Mouse (Mus musculus): ENCODE results near the gene Mprip. TPM values are rescaled to one million over a fixed set of nuclear protein-coding genes. Genes with fewer than 3 reads are reported as not detected.
"Not testable (repeated sequence)": the region's sequence is repeated elsewhere in the genome, so short reads cannot be mapped to it uniquely, and the experiment has no call there.

Mprip gene
- polyA plus RNA-seq (2014; fragmentation: Nextera tagmentation; extraction: Ambion mirVana): 75.0 and 80.4 TPM in 2 replicates

DNA sequence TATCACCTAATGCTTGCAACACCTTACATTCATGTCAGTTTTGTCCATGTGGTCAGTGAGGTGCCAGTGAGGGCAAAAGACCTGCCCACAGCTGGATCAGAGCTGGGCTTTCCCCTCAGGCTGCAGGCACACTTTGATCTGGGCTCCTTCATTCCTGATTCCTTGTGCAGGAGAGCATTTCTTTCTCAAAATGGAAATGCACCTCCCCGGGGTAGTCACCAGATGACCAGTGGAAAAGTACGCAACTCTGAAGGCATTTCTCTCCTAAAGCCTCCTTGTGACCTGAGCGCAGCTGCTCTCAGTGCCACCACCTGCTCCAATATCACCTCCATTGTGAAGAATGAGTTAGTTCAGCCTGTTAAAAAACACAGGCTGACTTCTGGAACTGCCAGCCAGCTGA is at the start of gene Mprip:
TSS of gene Mprip (plus strand) at position 301 of the 400 bp plus-strand sequence.
- Histone ChIP-seq H3K36me3 (ENCODE audit: control insufficient read depth, insufficient read depth, low read length) (no peaks in the 10 kb centered on the region), H3K4me2 (ENCODE audit: low read depth, low read length) (peak within 1 kb of the TSS; percentile 92), H3K27me3 (replicated peaks; ENCODE audit: control insufficient read depth, insufficient read depth, low read length) (no peaks in the 10 kb centered on the region), H3K4me3 (ENCODE audit: low read depth, low read length) (peak within 1 kb of the TSS; percentile 73), H3K27ac (replicated peaks; ENCODE audit: low read depth, low read length) (peak within 1 kb of the TSS; percentile 11; the same call in 1 of the 2 replicates), H3K9ac (ENCODE audit: low read depth, low read length) (peak within 1 kb of the TSS; percentile 83), H3K4me1 (ENCODE audit: control insufficient read depth, insufficient read depth, low read length) (peaks cover 27% of the 10 kb centered on the region), H3K9me3 (ENCODE audit: control insufficient read depth, low read length) (no peaks in the 10 kb centered on the region)
- WGBS: 45% methylated on average over 3 of the region's 3 CpGs
- no peak for DNase-seq (ENCODE audit: low spot score)
- no peak for ATAC-seq (ENCODE audit: low read depth)

DNA sequence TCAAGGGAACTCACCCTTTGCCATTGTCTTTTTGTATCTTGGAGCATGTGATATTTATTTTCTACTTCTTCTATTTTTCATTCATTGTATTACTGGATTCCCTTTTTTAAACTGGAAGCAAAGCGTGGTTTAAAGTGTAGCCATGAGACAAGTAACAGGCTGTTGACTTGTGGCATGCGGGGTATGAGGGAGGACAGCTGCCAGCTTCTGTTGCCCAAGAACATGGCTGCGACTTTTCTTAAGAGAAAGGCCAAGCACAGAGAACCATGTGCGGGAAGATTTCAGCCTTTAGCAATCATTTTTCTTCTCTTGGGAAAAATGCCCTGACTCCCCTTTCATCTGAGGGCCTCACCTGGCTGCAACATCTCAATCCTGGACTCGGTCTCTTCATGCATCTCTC is 49.5 kb upstream of the Mprip start:
- ATAC-seq (ENCODE audit: low read depth) (no peak), DNase-seq (ENCODE audit: low spot score) (no peak)
- Histone ChIP-seq H3K9me3 (ENCODE audit: control insufficient read depth, low read length) (no peaks in the 10 kb centered on the region), H3K4me2 (ENCODE audit: low read depth, low read length) (no peak overlapping the region), H3K4me1 (ENCODE audit: control insufficient read depth, insufficient read depth, low read length) (no peaks in the 10 kb centered on the region), H3K36me3 (ENCODE audit: control insufficient read depth, insufficient read depth, low read length) (no peaks in the 10 kb centered on the region), H3K9ac (ENCODE audit: low read depth, low read length) (no peak overlapping the region), H3K27ac (replicated peaks; ENCODE audit: low read depth, low read length) (no peak overlapping the region), H3K4me3 (ENCODE audit: low read depth, low read length) (no peak overlapping the region), H3K27me3 (replicated peaks; ENCODE audit: control insufficient read depth, insufficient read depth, low read length) (no peaks in the 10 kb centered on the region)
- 81% methylated on average over 5 of the region's 5 CpGs for WGBS

- no peak for DNase-seq (ENCODE audit: low spot score)
Observed at GRCm38 (mm10) chr11:59614120-59614519, 47.0 kb upstream of the Mprip start.

DNA sequence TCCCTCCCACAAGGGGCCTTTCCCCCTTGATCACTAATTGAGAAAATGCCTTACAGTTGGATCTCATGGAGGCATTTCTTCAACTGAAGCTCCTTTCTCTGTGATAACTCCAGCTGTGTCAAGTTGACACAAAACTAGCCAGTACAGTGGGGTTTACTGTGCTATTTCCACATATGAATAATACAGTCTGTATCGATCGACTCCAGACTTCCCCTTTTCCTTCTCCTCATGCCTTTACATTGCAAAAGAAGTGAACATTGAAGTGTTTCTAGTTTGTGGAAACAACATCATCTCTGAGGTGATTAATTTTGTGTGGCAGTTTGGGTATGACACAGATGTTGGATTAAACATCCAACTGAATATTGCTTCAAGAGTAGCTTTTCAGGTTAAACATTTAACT is 44.1 kb upstream of the Mprip start:
- ATAC-seq (ENCODE audit: low read depth); H3K9me3 ChIP-seq (ENCODE audit: control insufficient read depth, low read length); H3K36me3 ChIP-seq (ENCODE audit: control insufficient read depth, insufficient read depth, low read length); H3K9ac ChIP-seq (ENCODE audit: low read depth, low read length); H3K27ac ChIP-seq (replicated peaks; ENCODE audit: low read depth, low read length); H3K4me1 ChIP-seq (ENCODE audit: control insufficient read depth, insufficient read depth, low read length); H3K4me3 ChIP-seq (ENCODE audit: low read depth, low read length); H3K27me3 ChIP-seq (replicated peaks; ENCODE audit: control insufficient read depth, insufficient read depth, low read length); H3K4me2 ChIP-seq (ENCODE audit: low read depth, low read length); DNase-seq (ENCODE audit: low spot score): not testable (repeated sequence)
- WGBS: 90% methylated on average over 2 of the region's 2 CpGs

More at GRCm38 (mm10) chr11:59614120-59614519, 47.0 kb upstream of the Mprip start:
- Histone ChIP-seq H3K9ac (ENCODE audit: low read depth, low read length) (no peak overlapping the region), H3K4me3 (ENCODE audit: low read depth, low read length) (no peak overlapping the region), H3K27ac (replicated peaks; ENCODE audit: low read depth, low read length) (no peak overlapping the region), H3K4me2 (ENCODE audit: low read depth, low read length) (no peak overlapping the region), H3K27me3 (replicated peaks; ENCODE audit: control insufficient read depth, insufficient read depth, low read length) (no peaks in the 10 kb centered on the region), H3K36me3 (ENCODE audit: control insufficient read depth, insufficient read depth, low read length) (no peaks in the 10 kb centered on the region), H3K9me3 (ENCODE audit: control insufficient read depth, low read length) (no peaks in the 10 kb centered on the region), H3K4me1 (ENCODE audit: control insufficient read depth, insufficient read depth, low read length) (no peaks in the 10 kb centered on the region)
- no peak for ATAC-seq (ENCODE audit: low read depth)
- WGBS: 50% methylated on average over 4 of the region's 4 CpGs

DNA sequence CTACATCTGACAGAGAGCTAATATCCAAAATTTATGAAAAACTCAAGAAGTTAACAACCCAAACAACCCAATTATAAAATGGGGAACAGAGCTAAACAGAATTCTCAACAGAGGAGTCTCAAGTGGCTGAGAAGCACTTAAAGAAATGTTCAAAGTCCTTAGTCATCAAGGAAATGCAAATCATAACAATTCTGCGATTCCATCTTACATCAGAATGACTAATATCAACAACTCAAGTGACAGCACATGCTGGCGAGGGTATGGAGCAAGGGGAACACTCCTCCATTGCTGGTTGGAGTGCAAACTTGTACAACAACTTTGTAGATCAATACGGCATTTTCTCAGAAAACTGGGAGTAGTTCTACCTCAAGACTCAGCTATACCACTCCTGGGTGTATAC is 38.9 kb upstream of the Mprip start:
- Histone ChIP-seq H3K9me3 (ENCODE audit: control insufficient read depth, low read length) (no peaks in the 10 kb centered on the region), H3K36me3 (ENCODE audit: control insufficient read depth, insufficient read depth, low read length) (no peaks in the 10 kb centered on the region), H3K27ac (replicated peaks; ENCODE audit: low read depth, low read length) (no peak overlapping the region), H3K27me3 (replicated peaks; ENCODE audit: control insufficient read depth, insufficient read depth, low read length) (no peaks in the 10 kb centered on the region), H3K9ac (ENCODE audit: low read depth, low read length) (no peak overlapping the region), H3K4me2 (ENCODE audit: low read depth, low read length) (no peak overlapping the region), H3K4me1 (ENCODE audit: control insufficient read depth, insufficient read depth, low read length) (no peaks in the 10 kb centered on the region), H3K4me3 (ENCODE audit: low read depth, low read length) (no peak overlapping the region)
- DNase-seq (ENCODE audit: low spot score): no peak
- no peak for ATAC-seq (ENCODE audit: low read depth)
- 66% methylated on average over 3 of the region's 3 CpGs for WGBS

DNA sequence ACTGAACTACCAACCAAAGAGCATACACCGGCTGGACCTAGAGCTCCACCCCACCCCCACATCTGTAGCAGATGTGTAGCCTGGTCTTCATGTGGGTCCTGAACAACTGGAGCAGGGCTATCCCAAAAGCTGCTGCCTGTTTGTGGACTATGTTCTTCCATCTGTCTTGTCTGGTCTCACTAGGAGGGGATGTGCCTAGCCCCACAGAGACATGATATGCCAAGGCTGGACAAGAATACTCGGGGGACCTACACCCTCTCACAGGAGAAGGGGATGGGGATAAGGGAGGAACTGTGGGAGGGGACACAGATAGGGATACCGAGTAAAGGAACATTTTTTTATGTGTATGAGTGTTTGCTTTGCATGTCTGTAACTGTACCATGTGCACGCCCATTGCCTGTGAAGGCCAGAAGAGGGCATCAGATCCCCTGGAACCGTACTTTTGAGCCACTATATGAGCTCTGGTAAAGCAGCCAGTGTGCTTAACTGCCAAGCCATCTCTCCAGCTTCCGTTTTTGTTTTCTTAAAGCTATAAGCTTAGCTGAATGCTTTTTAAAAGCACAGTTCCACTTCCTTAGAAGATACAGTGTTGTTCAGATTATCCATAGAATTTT is 37.0 kb upstream of the Mprip start:
- DNase-seq (ENCODE audit: low spot score): peak; percentile 80
- no peak overlapping the region for H3K9ac ChIP-seq (ENCODE audit: low read depth, low read length)
- H3K36me3 ChIP-seq (ENCODE audit: control insufficient read depth, insufficient read depth, low read length): no peaks in the 10 kb centered on the region
- no peaks in the 10 kb centered on the region for H3K9me3 ChIP-seq (ENCODE audit: control insufficient read depth, low read length)
- ATAC-seq (ENCODE audit: low read depth): peak; percentile 75; the same call in 1 of the 2 replicates
- H3K27ac ChIP-seq (replicated peaks; ENCODE audit: low read depth, low read length): no peak overlapping the region
- no peak overlapping the region for H3K4me2 ChIP-seq (ENCODE audit: low read depth, low read length)
- H3K4me1 ChIP-seq (ENCODE audit: control insufficient read depth, insufficient read depth, low read length): no peaks in the 10 kb centered on the region
- 30% methylated on average over 6 of the region's 6 CpGs for WGBS
- no peaks in the 10 kb centered on the region for H3K27me3 ChIP-seq (replicated peaks; ENCODE audit: control insufficient read depth, insufficient read depth, low read length)
- no peak overlapping the region for H3K4me3 ChIP-seq (ENCODE audit: low read depth, low read length)

DNA sequence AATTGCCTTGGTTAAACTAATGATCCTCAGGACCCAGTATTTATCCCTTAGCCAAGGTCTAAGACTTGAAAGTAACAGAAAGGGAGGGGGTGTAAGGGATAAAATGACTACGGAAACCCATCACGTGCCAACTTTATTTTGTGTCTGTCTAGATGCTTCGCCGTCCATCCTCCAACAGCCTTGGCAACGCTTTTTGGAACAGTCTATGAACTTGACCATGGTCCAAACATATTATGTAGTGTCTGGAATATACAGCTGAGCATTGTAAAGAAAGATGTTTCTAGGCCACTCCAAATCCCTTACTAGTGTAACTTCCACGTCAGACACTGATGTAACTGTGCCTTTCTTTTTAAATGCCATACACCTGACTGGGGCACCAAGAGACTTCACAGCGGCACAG is 34.9 kb upstream of the Mprip start:
- Histone ChIP-seq H3K9me3 (ENCODE audit: control insufficient read depth, low read length) (no peaks in the 10 kb centered on the region), H3K9ac (ENCODE audit: low read depth, low read length) (no peak overlapping the region), H3K36me3 (ENCODE audit: control insufficient read depth, insufficient read depth, low read length) (no peaks in the 10 kb centered on the region), H3K4me3 (ENCODE audit: low read depth, low read length) (no peak overlapping the region), H3K4me2 (ENCODE audit: low read depth, low read length) (no peak overlapping the region), H3K4me1 (ENCODE audit: control insufficient read depth, insufficient read depth, low read length) (no peaks in the 10 kb centered on the region), H3K27ac (replicated peaks; ENCODE audit: low read depth, low read length) (no peak overlapping the region), H3K27me3 (replicated peaks; ENCODE audit: control insufficient read depth, insufficient read depth, low read length) (no peaks in the 10 kb centered on the region)
- DNase-seq (ENCODE audit: low spot score): no peak
- no peak for ATAC-seq (ENCODE audit: low read depth)
- WGBS: 86% methylated on average over 7 of the region's 7 CpGs

GRCm38 (mm10) chr11:59628177-59628576 is 32.9 kb upstream of the Mprip start:
- Histone ChIP-seq H3K9me3 (ENCODE audit: control insufficient read depth, low read length) (no peaks in the 10 kb centered on the region), H3K27ac (replicated peaks; ENCODE audit: low read depth, low read length) (no peak overlapping the region), H3K27me3 (replicated peaks; ENCODE audit: control insufficient read depth, insufficient read depth, low read length) (no peaks in the 10 kb centered on the region), H3K4me2 (ENCODE audit: low read depth, low read length) (no peak overlapping the region), H3K4me1 (ENCODE audit: control insufficient read depth, insufficient read depth, low read length) (no peaks in the 10 kb centered on the region), H3K4me3 (ENCODE audit: low read depth, low read length) (no peak overlapping the region), H3K36me3 (ENCODE audit: control insufficient read depth, insufficient read depth, low read length) (no peaks in the 10 kb centered on the region), H3K9ac (ENCODE audit: low read depth, low read length) (no peak overlapping the region)
- no peak for DNase-seq (ENCODE audit: low spot score)
- WGBS: 74% methylated on average over 5 of the region's 5 CpGs
- no peak for ATAC-seq (ENCODE audit: low read depth)

DNA sequence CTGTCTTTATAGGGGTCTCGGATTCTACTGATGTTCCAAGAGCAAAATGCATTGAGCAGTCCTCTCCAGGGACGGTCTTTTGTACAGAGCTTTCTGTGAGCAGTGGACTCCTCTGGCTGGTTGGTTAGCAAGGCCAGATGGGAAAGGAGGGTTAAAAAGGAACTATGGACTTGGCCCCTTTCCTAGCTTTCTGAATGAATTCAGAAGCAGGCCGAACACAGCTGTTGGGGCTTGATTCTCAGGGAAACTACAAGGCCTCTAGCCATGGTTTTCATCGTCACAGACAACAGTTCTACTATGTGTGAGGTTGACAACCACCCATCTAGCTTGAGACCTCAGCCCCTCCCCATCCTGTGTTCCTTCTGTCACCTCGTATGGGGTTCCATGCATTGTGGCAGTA is 31.2 kb upstream of the Mprip start:
- WGBS: 61% methylated on average over 5 of the region's 5 CpGs
- Histone ChIP-seq H3K4me1 (ENCODE audit: control insufficient read depth, insufficient read depth, low read length) (peaks cover under 1% of the 10 kb centered on the region; the same call in 1 of the 2 replicates), H3K36me3 (ENCODE audit: control insufficient read depth, insufficient read depth, low read length) (no peaks in the 10 kb centered on the region), H3K9me3 (ENCODE audit: control insufficient read depth, low read length) (no peaks in the 10 kb centered on the region), H3K27me3 (replicated peaks; ENCODE audit: control insufficient read depth, insufficient read depth, low read length) (no peaks in the 10 kb centered on the region), H3K4me3 (ENCODE audit: low read depth, low read length) (no peak overlapping the region), H3K4me2 (ENCODE audit: low read depth, low read length) (no peak overlapping the region), H3K27ac (replicated peaks; ENCODE audit: low read depth, low read length) (no peak overlapping the region), H3K9ac (ENCODE audit: low read depth, low read length) (no peak overlapping the region)
- DNase-seq (ENCODE audit: low spot score) (peak; percentile 48), ATAC-seq (ENCODE audit: low read depth) (no peak)
